Mouse (Mus musculus) ES-E14 (cell line): Measurements from ENCODE around the gene Dppa5a. TPM values are rescaled to one million over a fixed set of nuclear protein-coding genes. Genes with fewer than 3 reads are reported as not detected.
"Not testable (repeated sequence)": the region's sequence is repeated elsewhere in the genome, so short reads cannot be mapped to it uniquely, and the experiment has no call there.

Experiments used
- DNase-seq: peaks from one replicate; pipeline ENCODE4 v3.0.0-alpha.2; 2013; ENCODE audit warnings: low read depth, low spot score
- H3K27ac ChIP-seq: 2 replicates; pipeline ENCODE4 v1.5.1; 2012; ENCODE audit warnings: low read depth, mild to moderate bottlenecking, low read length, moderate library complexity, mixed read lengths; ENCODE audit not compliant: poor library complexity, insufficient read depth, severe bottlenecking
- H3K36me3 ChIP-seq: 2 replicates; pipeline ENCODE4 v1.6.1; 2012; ENCODE audit warnings: mild to moderate bottlenecking, low read length, moderate library complexity, mixed read lengths; ENCODE audit not compliant: control insufficient read depth, poor library complexity, insufficient read depth, severe bottlenecking
- H3K4me1 ChIP-seq, 2 experiments: fragments of 150-350 bp in 1 of 2; sonication (generic) in 1 of 2; 2 replicates each; pipeline ENCODE4 v1.6.1; 2012; ENCODE audit warnings: low read length in 2 of 2, mild to moderate bottlenecking in 1 of 2, mixed read lengths in 1 of 2; ENCODE audit not compliant: control insufficient read depth in 2 of 2, insufficient read depth in 2 of 2, poor library complexity in 1 of 2
- H3K4me3 ChIP-seq, 2 experiments: fragments of 150-350 bp in 1 of 2; sonication (generic) in 1 of 2; 2 replicates each; pipeline ENCODE4 v1.5.1; 2012; ENCODE audit warnings: low read length in 2 of 2, low read depth in 1 of 2, mild to moderate bottlenecking in 1 of 2, mixed read lengths in 1 of 2; ENCODE audit not compliant: insufficient read depth in 1 of 2, poor library complexity in 1 of 2, severe bottlenecking in 1 of 2
- H3K9ac ChIP-seq: 2 replicates; pipeline ENCODE4 v1.6.1; 2012; ENCODE audit warnings: low read depth, mild to moderate bottlenecking, low read length, mixed read lengths; ENCODE audit not compliant: poor library complexity, insufficient read depth, severe bottlenecking
- H3K9me3 ChIP-seq: fragments of 150-350 bp; sonication (generic); 2 replicates; pipeline ENCODE4 v1.6.1; 2012; ENCODE audit warnings: low read depth, mild to moderate bottlenecking, low read length; ENCODE audit not compliant: control insufficient read depth, insufficient read depth
- CHD2 ChIP-seq: IDR thresholded peaks from 2 replicates; pipeline ENCODE4 v1.6.1; 2014; ENCODE audit warnings: mild to moderate bottlenecking, low read depth, low read length, inconsistent platforms
- HCFC1 ChIP-seq: IDR thresholded peaks from 2 replicates; pipeline ENCODE4 v1.6.1; 2012; ENCODE audit warnings: low read length, inconsistent platforms, borderline replicate concordance; ENCODE audit not compliant: insufficient read depth
- MAFK ChIP-seq: IDR thresholded peaks from 2 replicates; pipeline ENCODE4 v1.6.1; 2014; ENCODE audit warnings: mild to moderate bottlenecking, low read depth, low read length, inconsistent platforms; ENCODE audit not compliant: insufficient read depth
- ZC3H11A ChIP-seq: IDR thresholded peaks from 2 replicates; pipeline ENCODE4 v1.6.1; 2012; ENCODE audit warnings: low read depth, mild to moderate bottlenecking, inconsistent platforms, low read length, borderline replicate concordance
- ZNF384 ChIP-seq: IDR thresholded peaks from 2 replicates; pipeline ENCODE4 v1.6.1; 2012; ENCODE audit warnings: low read depth, low read length, inconsistent platforms
- in situ Hi-C, 2 experiments: fragments of 600-800 bp; cut with MboI; formaldehyde crosslinking; loops; one replicate each; pipeline ENCODE4 v1.15.1; 2025; ENCODE audit warnings: low sequenced_read_pairs in 2 of 2, inconsistent platforms in 1 of 2; ENCODE audit not compliant: unreplicated experiment in 2 of 2
- total RNA-seq: library from RNA; depleted of rRNA; stranded (reverse); fragments of 300-350 nt; gene quantifications from 2 replicates; pipeline ENCODE4 v1.2.3, GENCODE M21; 2012

Gene Dppa5a
- total RNA-seq, 1 experiment = 2,580 TPM

DNA sequence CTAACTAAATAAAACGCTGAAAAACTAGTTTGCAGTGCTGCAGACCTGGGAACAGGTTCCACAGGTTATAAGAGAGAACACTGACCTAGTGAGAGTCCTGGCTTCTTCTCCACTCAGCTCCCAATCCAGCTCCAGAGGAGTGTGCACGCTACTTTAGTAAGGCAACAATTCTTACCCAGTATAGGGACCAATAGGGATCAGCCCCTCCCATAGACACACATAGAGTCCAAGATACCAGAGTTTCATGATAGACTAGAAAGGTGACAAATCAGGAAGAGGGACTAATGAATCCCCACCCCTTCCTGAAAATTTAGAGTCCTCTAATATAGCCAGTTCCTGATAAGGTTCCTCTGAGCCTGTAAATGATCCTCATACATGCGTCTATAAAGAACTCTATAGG, 21.0 kb downstream of the Dppa5a start:
- H3K9me3 ChIP-seq = no peaks in the 10 kb centered on the region
- no peaks in the 10 kb centered on the region for H3K36me3 ChIP-seq
- in situ Hi-C loops = no loop called here
- H3K27ac ChIP-seq = no peak overlapping the region
- no peak overlapping the region for H3K9ac ChIP-seq
- no peak overlapping the region for H3K4me3 ChIP-seq
- no peaks in the 10 kb centered on the region for H3K4me1 ChIP-seq
- TF ChIP-seq CHD2 (no peak), MAFK (no peak), ZNF384 (no peak), ZC3H11A (no peak), HCFC1 (no peak)
- no peak for DNase-seq

DNA sequence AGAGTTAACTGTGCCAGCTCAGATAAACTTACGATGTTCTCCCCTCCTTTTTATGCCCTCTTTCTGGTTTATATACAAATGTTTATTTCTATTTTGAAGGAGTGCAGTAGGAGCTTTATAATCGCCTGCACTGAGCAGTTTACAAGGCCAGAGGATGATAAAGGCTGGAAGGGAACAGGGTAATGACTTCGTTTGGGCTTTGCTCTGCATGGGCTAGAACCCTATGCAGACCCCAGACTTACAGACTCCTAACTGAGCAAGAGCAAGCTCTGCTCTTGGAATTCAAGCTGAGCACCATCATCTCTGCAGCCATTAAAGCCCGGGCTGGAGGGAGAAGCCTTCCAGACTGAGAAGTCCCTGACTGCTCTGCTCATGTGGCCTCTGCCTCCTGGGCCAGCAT, 22.7 kb downstream of the Dppa5a start:
- H3K36me3 ChIP-seq, H3K9ac ChIP-seq, H3K4me1 ChIP-seq, in situ Hi-C loops, H3K4me3 ChIP-seq, DNase-seq, H3K27ac ChIP-seq, H3K9me3 ChIP-seq: not testable (repeated sequence)

DNA sequence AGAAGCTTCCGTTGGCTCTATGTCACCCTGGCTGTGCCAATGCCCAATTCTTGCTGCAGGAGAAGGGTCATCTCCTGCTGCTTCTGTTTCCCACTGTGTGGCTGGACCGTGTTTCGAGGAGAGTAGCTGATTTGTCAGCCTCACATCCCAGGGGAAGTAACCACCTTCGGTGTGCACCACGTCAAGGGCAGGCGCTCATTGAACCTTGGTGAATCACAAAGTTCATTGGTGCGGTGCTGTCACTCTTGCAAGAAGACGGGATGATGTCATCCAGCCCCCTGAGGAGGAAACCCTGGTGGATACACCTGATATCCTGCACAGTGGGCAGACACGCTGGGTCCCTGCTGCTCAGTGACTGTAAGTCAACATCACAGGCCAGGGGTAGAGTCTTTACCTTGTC, 24.9 kb downstream of the Dppa5a start:
- DNase-seq, H3K9me3 ChIP-seq, H3K9ac ChIP-seq, in situ Hi-C loops, H3K4me1 ChIP-seq, H3K36me3 ChIP-seq, H3K4me3 ChIP-seq, H3K27ac ChIP-seq: not testable (repeated sequence)

DNA sequence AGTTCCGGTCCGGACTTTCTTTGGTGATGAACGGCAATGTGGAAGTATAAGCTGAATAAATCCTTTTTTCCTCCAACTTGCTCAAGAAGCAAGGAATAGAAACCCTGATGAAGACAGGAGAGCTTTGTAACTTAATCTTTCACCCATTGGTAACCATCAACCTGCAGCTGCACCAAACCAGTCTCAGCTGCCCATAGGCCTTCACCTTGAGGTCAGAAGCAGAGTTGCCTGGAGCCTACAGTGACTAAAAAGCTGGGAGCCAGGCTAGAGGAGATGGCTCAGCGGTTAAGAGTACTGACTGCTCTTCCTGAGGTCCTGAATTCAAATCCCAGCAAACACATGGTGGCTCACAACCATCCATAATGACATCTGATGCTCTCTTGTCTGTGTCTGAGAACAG, 25.5 kb downstream of the Dppa5a start:
- in situ Hi-C loops = not testable (repeated sequence)

DNA sequence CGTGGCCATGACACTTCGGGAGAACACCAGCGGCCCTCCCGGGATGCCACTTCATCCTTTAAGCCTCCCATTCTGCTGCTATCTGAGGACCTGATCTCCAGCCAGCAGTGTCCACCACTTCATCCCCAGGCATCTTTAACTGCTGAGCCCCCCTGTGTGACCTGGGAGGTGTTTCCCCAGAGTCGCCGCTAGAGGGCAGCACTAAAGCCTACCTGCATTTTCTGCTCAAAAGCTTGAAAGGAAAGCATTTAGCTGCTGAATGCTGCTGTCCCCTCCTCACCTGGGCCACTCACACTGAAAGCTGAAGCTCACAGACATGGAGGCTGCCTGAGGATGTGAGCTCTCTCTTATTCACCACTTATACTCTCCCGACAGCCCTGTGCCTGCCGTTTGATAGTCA, 27.7 kb downstream of the Dppa5a start:
- H3K27ac ChIP-seq, in situ Hi-C loops: not testable (repeated sequence)
- TF ChIP-seq ZC3H11A = peak; percentile 28; the same call in 1 of the 2 replicates

More for the DNA sequence above, 25.5 kb downstream of the Dppa5a start:
- H3K4me1 ChIP-seq, H3K9ac ChIP-seq, H3K4me3 ChIP-seq, H3K36me3 ChIP-seq, H3K27ac ChIP-seq, H3K9me3 ChIP-seq, DNase-seq: not testable (repeated sequence)

DNA sequence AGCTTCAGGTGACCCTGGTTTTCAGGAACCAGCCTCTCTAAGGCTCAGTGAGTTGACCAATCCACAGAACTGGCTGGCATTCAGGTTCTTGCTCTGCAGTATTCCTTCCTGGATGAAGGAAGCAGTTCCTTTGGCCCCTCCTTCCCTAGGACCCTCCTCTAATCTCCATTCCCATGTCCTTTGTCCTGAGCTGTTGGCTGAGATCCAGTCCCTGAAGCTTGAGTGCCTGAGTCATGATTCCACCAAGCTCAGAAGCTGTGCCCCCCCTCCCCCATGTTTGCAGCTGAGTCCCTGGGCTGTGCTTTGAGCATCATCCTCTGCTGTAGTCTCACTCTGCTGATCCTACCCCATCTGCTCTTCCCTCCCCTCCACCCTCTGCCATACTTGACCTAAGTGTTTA, 30.9 kb downstream of the Dppa5a start:
- in situ Hi-C loops, H3K27ac ChIP-seq, H3K4me1 ChIP-seq, H3K9ac ChIP-seq, DNase-seq, H3K36me3 ChIP-seq, H3K9me3 ChIP-seq, H3K4me3 ChIP-seq: not testable (repeated sequence)

More for the DNA sequence above, 27.7 kb downstream of the Dppa5a start:
- not testable (repeated sequence) for H3K4me3 ChIP-seq, H3K9me3 ChIP-seq, H3K9ac ChIP-seq, H3K4me1 ChIP-seq, H3K36me3 ChIP-seq
- peak; percentile 56 for DNase-seq

DNA sequence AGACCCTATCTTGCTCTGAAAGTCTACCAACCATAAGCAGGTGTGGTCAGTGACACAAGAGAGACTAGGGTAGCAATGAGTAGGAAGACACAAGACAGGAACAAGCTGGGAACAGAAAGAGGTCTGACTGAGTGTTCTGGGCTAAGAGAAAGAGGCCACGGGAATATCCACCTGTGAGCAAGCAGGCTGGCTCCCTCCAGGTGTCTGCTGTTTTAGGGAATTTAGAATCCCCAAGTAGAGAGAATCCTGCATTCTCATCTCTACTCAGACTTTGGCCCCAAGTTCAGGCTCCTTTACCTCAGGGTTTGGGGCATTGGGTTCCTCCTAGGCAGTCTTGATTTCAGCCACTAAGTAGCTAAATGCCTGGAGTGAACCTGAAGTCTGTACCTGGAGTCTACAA, 40.7 kb downstream of the Dppa5a start, which contains the start of gene Omt2b:
TSS of gene Omt2b (plus strand) at position 301 of the 400 bp plus-strand sequence.
- H3K36me3 ChIP-seq, H3K4me1 ChIP-seq, H3K9ac ChIP-seq, DNase-seq, H3K27ac ChIP-seq, H3K9me3 ChIP-seq, H3K4me3 ChIP-seq, in situ Hi-C loops: not testable (repeated sequence)
